Mouse (Mus musculus) WW6 (cell line): Measurements from ENCODE around the gene Ptprn2.
"Not testable (repeated sequence)": the region's sequence is repeated elsewhere in the genome, so short reads cannot be mapped to it uniquely, and the experiment has no call there.

Source experiments
- DNase-seq: peaks from one replicate; pipeline ENCODE4 v3.0.0-alpha.2; 2013; ENCODE audit warnings: low read depth, low spot score

Ptprn2 gene

DNA sequence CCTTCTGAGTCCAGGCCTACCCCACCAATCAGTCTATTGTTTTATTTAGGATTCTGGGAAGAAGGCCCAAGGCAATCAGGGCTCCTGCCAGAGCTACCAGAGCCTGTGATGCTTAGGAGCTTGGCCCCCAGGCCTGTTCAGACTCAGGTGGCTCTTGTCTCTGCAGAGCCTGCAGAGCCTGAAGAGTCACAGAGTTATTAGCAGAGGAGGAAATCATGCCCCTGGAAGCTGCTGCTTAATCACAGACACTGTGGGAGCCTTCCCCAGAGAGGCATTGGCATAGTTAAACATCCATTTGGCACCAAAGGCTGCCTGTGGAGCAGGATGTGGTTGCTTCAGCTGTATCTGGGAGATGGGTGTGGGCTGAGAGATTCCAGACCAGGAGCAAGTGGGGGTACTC, 30.3 kb downstream of the Ptprn2 start:
- DNase-seq = no peak

DNA sequence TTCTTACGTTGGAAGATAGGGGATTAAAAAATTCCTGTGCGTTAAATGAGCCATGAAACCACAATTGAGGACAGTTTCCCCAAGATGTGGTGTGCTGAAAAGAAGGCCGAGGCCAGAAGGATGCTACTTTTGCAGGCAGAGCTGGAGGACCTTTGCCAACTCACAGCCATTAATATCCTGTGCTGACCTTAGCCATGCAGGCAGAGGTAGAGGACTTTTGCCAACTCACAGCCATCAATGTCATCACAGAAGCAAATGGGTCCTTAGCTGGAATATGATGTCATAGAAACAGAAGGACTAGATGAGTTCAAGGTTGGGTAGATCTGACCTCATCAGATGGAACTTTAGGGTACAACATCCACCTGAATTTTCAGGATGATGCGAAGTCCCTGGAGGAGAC, 43.3 kb downstream of the Ptprn2 start:
- no peak for DNase-seq

DNA sequence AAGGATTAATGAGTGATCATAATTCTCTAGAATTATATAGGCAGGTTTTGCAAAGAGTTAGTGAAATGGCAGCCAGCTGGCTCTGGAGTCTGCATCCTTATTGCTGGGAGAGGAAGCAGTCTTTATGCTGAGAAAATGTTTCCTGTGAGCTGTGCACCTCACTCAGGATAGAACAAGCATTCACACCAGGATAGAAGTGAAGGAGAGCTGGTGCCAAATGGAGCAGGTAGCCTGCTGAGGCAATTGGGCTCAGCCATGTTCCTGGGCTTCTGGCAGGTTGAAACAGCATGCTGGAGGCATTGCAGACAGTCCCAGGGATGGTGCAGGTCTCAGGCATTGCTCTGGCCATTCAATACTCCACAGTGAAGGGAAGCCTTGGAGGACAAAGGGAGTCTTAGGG, 47.8 kb downstream of the Ptprn2 start:
- DNase-seq = no peak

DNA sequence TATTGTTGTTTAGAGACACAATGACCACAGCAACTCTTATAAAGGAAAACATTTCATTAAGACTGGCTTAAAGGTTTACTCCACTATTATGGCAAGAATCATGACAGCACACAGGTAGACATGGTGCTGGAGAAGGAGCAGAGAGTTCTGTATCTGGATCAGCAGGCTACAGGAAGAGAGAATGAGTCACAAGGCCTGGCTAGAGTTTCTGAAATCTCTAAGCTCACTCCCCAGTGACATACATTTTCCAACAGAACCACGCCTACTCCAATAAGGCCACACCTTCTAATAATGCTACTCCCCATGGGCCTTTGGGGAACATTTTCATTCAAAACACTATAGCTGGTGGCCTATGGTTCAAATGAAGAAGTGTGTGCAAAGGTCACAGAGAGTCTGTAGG, 53.8 kb downstream of the Ptprn2 start:
- DNase-seq = no peak

DNA sequence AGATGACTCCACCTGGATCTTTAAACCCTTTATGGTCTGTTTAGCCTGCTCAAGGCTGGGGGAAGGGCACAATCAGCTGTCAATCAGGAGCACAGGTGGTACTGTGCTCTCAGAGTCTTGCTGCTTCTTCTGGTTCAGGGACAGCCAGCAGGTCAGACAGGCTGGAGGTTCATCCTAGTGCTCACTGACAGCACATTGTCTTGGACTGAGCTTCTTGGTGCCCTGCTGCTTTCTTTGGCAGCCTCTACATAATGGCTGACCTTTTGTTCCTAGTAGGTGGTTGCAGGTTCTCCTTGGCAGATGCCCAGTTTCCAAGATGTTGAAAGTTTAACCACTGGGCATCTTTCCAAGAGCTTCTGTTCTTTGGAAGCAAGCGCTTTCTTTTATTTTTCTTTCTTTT, 55.1 kb downstream of the Ptprn2 start:
- DNase-seq = no peak

DNA sequence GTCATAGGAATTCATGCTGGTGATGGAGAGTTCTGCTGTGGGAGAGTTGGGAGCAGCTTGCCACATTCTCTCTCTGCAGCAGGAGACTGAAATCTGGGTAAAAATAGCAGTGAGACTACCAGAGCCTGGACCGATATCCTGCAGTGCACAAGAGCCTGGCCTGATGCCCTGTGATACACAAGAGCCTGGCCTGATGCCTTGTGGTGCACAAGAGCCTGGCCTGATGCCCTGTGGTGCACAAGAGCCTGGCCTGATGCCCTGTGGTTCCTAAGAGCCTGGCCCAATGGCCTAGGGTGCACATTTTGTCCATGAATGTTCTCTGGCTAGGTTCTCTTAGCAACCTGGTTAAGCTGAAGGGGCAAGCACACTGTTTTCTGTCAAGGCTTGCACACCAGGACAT, 64.5 kb downstream of the Ptprn2 start:
- DNase-seq = no peak

DNA sequence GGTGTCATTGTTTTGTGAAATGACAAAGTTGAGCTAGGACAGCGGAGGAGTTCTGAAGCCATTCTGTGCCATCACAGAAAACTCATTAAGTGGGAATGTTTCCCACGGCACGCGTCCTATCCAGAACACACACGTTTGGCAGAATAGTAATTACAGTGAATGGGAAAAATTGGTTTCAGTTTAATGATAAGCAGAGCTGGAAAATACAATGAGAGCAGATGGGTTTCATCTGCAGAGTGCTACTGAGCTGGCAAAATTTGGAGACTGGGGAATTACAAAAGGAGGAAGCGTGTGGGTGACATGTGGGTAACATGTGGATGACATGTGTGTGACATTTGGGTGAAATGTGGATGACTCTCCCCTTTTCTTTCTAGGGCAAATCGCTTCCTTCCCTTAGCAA, 66.0 kb downstream of the Ptprn2 start:
- no peak for DNase-seq

DNA sequence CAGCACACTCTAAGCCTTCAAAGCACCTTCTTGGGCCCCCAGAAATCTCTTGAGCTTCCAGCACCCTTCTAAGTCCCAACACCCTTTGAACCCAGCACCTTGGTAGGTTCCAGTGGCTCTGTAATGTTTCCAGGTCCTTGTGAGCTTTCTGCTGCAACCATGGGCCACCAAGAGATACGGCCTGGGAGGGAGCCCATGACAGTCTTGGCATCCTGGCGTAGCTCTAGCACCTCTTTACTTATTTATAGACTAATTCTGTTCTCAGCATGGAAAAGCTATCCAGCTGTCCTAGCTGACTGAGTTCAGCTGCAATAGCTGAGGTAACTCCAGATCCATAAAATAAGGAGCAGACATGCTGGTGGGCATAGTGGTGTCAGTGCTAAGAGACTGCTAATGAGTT, 66.8 kb downstream of the Ptprn2 start:
- no peak for DNase-seq

DNA sequence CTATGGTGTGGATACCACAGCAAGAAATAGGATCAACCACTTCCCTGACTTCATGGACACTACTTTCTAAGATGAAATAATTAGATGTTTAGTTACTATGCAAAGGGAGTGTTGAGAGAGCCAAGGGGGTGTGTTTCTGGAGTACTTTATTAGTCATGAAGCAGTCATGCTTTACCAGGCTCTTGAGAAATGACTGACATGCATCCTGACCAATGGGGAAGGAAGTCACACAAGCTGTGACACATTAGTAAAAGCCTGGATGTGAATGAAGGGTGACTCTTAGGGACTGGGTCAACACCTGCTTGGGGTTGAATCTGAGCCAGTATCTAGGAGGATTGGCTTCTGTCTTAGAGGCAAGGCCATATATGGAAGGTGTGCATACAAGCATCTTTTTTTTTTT, 67.8 kb downstream of the Ptprn2 start:
- DNase-seq = no peak

DNA sequence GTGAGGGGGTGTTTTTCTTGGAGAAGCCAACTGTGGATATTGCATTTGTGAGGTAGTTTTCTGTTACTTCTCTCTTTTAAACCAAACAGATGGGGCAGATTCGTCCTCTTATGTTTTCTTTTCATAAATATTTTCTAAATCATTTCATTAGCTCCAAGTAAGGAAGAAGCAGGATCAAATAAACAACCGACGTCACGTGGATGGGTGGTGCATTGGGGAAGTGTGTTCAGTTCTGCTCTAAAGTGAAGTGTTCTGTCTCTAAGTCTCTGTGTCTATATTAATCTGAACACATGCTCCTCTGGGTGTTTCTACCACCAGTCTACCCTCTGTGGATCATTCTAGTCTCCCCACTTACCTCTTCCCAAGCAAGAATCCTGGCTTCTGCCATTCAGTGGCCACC, 70.4 kb downstream of the Ptprn2 start:
- no peak for DNase-seq

DNA sequence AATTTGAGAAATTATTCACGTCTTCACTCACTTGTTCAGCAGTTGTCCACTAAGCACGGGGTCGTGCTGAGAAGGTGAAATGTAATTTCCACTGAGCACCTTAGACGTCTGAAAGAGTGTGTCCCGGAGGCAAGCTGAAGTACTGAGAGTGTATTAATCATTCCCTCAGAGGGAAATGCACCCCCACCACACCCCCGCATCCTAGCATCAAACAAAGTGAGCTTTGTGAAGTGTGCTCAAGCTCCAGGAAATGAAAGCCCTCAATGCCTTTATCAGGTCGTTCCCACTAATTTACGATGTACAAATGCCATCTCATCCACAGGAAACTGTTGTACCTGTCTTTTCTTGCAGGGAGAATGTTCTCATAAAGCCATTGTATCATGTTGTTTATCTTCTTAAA, 78.9 kb downstream of the Ptprn2 start:
- DNase-seq = no peak

DNA sequence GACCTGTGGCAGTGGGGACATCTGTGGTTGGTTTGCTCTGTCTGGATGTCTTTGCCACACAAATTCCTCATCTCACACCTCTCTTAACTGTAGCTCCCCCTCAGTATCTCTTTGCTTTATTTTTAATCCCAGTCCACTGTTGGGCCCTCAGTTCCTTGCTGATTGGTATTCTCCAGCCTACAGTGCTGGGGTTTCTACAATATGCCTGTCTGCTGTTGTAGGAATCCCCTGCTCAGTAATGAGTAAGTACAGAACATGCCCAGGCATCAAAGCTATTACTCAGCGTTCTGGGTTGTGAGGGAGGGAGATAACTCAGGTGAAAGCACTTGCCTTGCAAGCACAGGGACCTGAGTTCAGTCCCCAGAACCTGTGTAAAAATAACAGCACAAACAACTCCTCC, 81.2 kb downstream of the Ptprn2 start:
- DNase-seq = no peak

DNA sequence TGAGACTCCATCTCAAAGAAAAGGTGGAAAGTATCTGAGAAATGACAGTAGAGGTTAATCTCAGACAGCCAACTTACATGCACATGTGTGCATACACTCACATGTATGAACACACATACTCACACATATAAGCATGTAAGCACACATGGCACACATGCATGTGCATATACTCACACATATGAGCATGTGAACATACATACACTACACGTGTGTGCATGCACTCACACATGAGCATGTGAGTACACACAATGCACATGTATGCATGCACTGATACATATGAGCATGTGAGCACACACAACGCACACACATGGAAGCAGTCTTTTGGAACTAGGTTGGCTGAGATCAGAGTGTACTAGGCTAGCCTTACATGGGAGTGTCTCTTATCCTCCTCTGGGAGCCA, 81.7 kb downstream of the Ptprn2 start:
- DNase-seq = no peak

DNA sequence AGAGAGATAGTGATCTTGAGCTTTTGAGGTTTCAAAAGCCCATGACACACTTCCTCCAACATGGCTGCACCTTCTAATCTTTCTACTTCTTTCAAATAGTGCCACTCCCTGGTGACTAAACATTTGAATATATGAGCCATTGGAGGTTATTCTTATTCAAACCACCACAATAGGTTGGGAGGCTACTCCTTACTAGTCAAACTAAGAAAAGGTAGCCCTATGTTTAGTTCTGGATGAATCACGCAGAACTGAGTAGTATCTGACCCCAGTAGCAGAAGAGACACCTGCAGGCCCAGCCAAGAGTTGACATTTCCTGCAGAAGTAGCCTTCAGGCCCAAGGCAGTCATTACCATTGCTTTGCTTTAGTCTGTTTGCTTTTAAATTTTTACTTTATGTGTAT, 84.0 kb downstream of the Ptprn2 start:
- DNase-seq = no peak

DNA sequence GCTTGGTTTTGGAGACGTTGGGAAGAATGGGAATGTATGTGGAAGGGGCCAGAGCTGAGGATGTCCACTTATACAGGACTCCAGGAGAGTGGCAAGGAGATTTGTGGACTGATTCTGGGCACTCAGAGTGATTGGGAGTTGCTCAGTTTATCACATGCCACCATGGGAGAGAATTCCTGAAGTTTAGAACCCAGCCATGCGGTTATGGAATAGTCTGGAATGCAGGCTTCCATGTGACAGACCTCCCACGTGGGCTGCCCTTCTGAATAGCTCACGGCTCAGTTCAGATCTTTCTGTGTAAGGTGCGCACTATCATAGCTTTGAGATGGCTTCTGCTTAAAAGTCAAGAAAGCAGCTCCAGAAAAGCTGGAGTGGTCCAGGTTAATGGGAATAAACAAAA, 88.6 kb downstream of the Ptprn2 start:
- no peak for DNase-seq

DNA sequence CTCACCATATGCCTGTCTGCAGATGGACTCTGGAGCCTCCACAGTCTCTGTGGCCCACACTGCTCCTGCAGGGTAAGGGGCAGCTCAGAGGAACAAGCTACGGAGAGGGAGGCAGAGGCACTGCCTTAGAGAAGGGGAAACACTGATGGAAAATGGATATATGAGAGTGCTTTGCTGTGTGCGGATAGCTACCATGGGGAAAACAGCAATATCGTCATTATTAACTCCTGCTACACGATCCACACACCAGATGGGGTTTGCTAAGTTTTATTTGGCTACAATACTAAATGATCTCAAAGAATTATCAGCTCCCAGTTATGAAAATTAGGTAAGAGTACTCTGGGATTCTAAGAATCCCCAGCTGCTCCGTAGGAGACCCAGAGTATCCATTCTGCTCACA, 89.2 kb downstream of the Ptprn2 start:
- DNase-seq = no peak

DNA sequence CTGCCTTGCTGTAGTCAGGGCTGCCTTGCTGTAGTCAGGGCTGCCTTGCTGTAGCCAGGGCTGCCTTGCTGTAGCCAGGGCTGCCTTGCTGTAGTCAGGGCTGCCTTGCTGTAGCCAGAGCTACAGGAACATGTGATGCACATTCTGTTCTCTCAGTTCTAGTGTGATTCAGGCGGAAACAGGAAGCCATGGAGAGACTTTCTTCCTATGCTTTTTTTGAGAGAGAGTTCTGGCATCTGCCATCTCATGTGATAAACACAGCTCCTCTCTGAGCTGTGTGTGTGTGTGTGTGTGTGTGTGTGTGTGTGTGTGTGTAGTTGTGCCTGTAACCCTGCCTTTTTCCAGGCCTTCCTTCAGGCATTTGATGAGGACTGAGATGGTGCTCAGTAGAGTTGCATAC, 92.4 kb downstream of the Ptprn2 start:
- DNase-seq = not testable (repeated sequence)

DNA sequence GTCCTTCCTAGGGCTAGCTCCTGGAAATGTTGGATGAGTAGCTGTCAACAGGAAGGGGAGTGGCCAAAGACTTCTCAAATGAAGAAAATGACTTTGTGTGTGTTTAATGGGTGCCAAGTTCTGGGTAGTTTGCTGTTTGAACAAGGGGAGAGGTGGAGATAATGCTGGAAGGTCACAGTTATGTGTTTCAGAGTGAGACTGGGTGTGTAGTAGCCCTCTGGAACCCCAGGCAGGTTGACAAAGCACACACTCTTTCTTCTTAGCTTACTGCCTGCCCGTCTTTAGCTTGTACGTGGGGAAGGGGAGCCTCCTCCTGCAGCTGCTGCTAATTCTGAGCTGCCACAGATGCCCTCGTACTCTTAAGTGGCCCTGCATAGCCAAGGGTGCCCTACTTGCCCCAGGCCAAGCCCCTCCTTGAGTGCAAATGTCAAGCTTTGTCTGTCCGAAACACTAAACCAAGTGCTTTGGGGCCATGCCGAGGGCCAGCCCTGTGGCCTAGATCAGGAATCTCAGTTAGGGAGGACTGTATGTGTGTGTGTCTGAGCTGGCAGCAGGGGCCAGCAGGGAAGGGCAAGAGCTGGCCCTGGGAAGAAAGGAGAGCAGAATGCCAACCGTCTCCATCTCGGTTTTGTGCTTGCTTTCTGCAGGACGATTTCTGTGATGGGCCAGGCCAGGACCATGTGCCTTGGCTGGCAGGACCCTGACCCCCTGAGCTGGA, 95.5 kb downstream of the Ptprn2 start:
- no peak for DNase-seq

DNA sequence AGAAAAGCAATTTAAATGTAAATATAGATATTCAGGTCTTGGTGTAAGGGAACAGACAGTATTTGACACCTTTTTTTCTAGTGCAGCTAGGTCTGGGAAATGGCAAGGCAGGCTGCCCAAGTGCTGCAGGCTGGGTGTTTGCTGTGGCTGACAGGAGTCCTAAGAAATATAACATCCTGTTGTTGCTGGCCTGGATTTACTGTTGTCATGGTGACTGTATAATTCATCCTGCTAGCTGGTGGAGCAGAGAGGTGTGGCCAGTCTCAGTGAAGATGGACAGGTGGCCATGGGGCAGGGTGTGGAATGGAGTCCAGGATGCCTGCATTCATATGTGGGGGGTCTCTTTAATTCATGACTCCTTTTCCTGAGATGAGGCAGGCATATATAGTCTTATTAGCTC, 96.3 kb downstream of the Ptprn2 start:
- DNase-seq = no peak

DNA sequence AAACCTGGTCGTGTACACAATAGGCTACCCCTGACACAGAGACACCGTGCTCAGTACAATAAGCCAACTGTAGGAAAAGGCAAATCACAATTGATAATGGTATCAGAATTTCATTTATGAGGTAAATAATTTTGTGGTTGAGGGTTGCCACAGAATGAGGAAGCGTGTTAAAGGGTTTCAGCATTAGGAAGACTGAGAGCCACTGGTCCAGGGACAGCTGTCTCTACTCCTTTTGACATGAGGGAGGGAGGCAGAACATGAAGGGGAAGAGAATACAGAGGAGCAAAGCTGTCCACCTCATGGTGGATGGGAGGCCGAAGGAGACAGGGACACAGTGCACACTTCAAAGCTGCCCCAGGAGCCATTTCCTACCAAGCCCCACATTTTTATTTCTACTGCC, 97.3 kb downstream of the Ptprn2 start:
- DNase-seq = no peak

DNA sequence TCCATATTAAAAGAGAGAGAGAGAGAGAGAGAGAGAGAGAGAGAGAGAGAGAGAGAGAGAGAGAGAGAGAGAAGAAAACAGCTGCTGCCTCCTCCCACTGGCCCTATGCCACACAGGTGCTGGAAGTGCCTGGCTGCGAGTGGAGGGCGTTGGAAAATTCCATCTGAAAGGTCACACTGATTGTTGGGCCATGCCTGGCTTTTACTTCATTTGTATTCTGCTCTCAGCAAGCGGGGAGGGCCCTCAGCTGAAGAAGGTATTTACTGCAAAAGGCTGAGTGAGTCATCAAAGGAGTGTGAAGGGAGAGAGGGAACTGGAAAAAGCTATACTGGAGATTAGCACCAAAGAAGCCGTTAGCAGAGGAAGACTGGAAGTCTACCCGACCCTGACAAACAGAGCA, 99.5 kb downstream of the Ptprn2 start:
- DNase-seq = no peak

DNA sequence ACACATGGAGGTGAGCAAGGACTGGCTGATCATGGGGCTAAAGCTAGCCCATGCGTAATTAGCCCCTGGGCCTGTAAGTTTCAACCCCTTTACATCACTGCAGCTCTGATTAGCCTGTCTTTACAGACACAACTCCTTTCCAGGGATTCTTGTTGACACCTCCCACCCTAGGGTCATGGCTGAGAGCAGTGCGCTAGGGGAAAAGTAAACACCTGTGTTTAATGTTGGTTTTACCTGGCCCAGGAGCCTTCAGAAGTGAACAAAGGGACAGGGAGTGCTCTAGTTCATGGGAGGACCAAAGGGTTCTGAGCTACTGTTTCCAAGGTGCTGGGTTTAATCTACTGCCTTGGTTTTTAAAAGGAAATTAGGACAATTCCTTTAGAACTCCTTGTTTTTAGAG, 100.6 kb downstream of the Ptprn2 start:
- DNase-seq = no peak

DNA sequence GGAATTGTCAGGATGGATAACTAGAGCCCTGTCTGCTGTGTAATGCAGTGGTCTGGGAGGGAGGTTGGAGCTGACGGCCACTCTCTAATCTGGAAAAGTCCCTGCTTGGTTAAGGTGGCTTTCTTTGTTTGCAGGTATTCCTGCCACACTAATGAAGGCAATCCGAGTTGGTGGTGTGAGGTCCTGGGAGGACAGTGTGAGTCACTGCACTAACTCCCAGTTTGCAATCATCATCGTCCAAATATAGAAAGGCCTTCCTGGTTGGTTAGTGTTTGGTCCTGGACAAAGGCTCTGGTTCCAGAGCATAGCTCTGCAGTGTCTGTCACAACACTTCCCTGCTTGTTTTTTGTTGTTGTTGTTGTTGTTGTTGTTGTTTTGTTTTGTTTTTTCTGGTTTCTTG, 102.0 kb downstream of the Ptprn2 start:
- no peak for DNase-seq

DNA sequence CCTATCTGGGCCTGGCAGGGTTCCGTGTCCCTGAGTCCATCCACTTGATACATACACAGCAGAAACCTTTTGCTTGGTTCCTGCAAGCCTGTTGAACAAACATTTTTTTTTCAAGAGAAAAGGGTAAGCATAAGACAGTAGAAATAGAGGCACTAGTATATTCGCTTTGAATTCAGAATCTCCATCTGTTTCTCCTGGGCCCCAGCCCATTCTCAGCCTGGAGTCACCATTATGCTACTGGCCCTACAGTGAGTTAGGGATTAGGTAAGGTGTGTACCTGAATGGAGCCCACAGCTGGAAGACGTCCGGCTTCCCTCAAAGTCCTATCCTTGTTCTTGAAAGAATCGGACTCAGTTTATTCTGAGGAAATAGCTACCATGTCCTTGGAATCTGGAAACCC, 104.6 kb downstream of the Ptprn2 start:
- DNase-seq = no peak
